Mouse (Mus musculus) cerebellum, postnatal 10 days (tissue): ENCODE results near the gene Xylb.

Source experiments
- DNase-seq, 2 experiments: peaks; one replicate each; pipeline ENCODE4 v3.0.0; 2021; ENCODE audit warnings: mixed read lengths in 2 of 2

Gene Xylb

DNA sequence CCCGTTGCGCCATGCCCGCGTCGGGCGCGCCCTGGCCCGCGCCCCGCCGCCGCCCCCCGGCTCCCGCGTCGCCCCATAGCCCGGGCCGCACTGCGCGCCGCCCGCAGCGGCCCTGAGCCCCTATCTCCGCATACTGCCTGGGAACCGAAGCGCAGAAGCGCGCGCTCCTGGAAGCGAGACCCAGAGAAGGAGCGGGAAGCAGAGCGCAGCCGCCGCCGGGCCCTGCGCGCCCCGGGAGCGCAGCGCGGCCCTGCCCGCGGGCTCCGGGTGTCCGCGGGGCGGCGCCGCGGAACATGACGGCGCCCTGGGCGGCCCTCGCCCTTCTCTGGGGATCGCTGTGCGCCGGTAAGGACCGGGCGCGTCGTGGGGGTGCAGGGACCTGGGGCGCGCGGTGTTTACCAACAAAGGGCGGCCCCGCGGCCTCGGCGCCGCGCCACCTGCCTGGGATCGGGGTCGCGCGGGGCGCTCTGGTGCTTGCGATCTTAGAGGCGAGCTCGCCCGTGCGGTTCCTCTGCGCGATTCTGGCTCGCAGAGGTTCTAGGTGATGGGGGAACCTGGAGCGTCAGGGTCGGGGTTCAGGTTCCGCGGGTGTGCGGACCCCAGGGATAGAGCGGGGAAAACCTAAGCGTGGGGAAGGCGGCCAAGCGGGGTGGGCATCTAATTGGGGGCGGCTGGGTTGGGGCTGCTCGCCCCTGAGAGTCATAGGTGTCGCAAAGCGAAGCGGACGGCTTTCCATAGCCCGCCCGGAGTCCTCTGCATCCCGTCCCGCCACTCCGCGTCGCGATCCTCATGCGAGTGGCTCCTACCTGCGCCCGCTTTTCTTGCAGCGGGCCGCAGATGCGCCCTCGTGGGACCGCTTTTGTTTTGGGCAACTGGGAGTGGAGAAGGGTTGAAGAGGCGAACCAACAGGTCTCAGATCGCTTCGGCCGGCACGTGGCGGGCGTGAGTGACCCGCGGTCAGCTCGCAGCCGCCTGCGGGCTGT, 45.4 kb downstream of the Xylb start:
- peak; percentile 73 to 77 for DNase-seq

DNA sequence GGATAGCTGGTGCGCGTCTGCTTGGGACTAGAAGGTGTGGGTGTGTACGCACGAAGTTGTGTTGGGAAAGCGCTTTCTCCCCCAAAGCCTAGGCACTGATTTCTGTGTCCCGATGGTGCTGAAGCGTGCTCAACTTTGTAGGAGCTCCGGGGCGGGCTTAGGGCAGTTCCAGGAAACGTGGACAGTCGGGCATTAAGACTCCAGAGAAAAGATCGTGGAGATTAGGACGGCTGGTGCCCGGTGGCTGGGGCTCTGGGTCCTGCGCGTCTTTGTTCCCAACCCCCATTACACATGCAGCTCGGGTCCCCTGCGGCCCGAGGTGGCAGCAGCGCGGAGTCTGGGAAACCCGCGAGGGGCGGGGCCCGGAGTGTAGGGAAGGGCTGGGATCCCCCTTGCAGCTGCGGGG, 46.1 kb downstream of the Xylb start:
- DNase-seq: peak; percentile 69 to 72

DNA sequence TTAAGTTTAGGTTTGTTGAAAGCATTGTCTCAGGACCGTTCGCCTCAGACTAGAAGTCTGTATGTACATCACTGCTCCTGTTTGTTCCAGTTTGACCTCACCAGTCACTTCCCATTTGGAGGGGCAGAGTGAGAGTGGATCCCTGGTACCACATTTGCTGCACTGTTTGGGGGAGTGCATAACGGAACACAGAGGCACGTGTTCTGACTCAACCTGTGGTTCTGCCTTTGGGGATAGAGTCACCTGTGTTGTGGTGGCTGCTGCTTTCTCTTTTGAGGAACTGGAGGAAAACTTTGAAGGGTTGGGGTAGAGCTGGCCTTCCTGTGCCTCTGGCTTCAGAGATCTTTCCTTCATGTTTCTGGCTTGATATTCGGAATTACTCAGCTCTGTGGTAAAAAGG, 46.9 kb downstream of the Xylb start:
- no peak for DNase-seq

DNA sequence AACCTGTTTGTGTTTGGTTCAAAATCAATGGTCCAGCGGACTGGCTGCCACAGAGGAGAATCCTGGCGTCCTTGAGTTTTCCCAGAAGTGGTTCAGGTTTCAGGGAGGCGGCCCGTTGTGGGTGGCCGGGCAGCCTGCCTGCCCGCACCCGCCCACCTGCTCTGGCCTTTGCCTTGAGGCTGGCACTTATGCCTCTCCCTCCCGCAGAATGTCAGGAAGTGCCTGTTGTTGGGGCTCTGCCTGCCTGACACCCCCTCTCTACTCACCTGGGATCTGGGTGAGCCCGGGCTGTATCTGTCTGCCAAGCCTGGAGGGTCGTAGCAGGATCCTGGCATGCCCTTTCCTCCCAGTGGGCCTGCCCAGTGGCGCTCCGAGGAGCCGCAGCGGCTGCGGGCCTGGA, 50.7 kb downstream of the Xylb start:
- DNase-seq: no peak

DNA sequence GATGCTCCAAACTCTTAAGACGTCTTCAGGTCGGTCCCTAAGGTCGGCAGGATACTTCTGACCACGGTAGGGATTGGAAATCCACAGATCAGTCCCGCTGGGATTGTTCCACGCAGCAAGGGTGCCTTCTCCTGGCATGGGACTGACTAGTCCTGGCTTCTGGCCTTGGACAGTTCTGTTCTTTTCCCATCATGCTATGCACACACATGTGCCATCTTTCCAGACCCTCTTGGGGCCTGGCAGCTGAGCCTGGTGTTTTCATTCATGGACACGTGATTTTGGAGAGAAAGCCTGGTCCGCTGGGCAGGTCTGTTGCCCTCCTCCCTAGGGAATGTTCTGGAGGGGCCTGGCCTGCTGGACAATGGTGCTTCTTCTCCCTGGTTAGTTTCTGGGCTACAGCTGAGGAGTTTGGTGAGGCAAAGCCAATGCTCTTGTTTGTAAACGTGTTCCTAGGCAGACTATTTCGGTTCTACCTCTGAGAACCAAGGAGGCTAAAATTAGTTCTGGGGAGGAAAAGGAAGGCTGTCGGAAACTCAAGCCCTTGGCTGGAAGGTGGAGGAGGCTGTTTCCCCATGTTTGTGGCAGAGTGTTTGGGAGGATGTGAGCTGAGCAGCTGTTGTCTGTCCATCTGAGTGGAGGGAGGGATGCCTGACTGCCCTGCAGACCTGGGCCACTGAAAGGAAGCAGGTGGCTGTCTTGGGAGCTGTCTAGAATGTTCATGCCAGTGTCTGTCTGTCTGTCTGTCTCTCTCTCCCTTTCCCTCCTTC, 51.9 kb downstream of the Xylb start:
- peak in 1 of 2 experiments; percentile 45 for DNase-seq

DNA sequence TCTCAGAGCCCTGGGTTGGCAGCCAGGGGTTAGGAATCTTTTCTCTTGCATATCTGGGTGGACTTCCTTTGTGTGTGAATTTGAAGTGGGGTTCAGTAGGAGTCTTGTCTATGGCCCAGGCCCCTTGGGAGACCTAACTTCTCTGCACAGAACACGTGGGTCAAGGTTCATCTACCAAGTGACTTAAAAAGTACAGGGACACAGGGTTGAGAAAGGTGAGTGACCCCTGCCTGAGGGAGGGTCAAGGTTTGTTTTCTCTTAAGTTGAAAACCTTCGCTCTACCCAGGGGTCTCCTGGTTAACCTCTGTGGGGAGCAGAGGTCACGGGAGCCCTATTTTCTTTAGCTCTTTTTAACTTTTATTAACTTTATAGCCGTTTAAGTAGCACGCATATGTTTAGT, 52.7 kb downstream of the Xylb start:
- DNase-seq: no peak

DNA sequence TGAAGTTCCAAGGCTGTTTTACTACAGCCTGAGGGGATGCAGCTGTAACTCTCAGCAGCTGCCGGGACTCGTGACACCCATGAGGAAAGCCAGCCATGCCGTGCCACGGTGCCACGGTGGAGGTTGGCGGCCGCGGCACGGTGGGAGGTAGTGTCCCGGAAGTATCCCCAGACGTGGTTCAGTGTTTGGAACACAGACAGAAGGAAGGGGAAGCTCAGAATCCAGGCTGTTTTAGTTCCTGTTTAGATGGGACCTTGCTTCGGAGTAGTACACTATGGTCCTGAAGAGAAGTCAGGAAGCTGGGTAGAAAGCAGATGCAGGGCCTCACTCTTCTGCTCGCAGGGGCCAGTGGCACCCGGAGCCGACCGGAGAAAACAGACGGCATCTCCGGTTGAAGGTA, 60.8 kb downstream of the Xylb start:
- DNase-seq: no peak

DNA sequence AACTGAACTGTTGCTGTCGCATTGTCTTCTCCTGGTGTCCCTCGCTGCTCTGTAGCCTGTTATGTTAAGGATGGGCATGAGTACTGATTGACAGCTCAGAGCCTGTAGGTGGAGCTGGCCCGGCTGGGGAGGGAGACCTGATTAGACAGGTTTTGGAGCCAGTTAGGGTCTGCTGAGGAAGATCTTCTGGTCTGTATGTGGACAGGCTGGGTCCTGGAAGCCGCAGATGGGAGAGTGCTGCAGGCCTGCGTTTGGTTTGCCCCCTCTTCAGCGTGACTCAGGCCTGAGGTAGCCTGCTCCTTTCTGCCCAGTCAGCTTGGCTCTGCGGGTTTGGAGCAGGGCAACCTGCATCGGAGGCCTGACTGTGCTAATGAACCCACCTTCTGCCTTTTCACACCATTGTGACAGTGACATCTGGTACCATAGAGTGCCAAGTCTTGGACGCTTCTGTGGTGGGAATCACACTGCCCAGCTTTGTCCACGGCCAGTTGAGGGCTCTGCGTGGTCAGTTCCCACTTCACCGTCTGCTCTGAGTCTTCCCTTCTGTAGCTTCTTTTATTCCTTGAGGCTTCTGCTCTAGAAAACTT, 62.8 kb downstream of the Xylb start:
- peak; percentile 85 to 86 for DNase-seq

DNA sequence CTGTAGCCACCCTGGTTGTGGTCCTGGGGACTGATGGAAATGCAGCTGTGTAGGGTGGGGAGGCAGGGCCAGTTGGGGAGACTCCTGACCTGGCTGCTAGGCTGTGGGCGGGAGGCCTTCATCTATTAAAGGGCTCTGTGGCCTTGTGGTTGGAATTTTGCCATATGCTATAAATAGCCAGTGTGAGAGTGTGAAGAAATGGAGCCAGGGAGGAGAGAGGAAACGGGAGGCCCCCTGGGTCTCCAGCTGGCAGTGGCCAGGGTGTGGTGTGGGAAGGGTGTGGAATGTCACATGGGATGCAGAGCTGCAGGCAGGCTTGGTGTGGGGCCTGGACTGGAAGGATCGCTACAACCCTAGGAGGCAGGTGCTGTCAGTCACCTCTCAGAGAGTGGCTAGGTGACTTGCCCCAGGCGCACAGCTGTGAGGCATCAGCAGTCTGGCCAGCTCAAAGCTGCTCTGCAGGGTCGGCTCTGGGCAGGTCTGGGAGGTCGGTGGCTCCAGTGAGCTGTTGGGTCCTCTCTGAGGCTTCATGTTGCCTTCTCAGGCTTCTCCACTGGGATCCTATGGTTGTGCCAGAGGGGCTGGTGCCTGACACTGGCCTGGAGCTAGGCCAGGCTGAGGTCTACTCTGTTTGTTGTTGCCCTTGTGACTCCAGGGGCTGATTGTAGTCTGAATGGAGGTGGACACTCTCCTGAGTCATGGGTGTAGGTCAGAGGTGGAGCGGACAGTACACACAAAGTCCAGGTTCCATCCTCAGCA, 68.2 kb downstream of the Xylb start:
- peak; percentile 71 to 77 for DNase-seq

DNA sequence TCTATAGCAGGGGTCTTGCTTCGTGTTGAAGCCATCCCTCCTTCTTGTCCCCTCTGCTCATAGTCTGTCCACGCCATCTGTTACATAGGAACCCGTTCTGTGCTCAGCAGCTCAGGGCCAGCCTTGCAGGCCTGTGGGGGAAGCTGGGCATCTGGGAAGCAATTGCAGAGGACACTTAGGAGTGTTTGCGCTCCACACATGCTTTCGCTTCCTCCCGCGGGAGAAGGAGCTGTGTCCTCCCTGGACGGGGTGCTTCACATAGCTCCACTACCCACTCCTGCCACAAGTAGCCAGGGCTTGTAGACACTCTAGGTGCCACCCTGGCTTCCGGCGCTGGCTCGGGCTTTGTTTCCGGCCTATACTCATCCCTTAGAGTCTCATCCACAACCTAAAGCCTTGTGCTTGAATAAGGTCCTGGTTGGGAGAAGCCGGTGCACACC, 68.8 kb downstream of the Xylb start:
- DNase-seq: peak; percentile 59 to 62

DNA sequence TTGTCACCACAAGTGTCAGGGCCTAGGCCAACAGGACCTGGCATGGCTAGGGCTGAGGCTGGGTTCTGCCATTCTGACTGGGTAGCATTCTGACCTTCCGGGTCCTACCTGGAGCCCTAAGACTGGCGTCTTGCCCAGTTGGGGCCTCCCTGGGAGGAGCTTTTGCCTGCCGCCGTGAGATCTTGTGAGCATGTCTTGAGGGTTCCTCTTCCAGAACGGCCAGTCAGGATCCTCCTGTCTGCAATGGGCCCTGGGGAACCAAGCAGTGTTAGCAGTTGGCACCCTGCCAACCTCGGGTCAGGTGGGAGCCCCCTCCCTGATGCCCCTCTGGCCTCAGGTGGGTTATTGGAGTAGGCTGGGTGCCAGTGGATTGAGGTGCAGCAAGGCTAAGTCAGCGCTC, 69.3 kb downstream of the Xylb start:
- peak; percentile 48 to 55 for DNase-seq

DNA sequence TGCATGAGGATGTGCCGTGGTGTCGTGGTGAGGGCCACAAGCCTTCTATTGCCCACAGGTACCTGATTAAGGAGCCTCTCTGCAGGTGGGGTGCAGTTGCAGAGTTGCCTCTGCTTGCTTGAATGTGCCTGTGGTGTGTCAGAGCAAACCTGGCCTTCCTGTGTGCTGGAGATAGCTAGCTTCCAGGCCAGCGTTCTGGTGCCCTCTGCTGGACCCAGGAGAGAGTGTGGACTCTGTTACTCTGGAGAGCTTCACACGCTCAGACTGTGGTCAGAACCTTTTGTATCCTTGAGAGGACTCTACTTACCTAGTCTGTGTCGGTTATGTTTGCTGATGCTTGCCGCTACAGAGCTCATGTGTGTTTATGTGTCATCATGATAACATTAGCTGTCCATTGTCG, 73.1 kb downstream of the Xylb start:
- DNase-seq: peak; percentile 93

DNA sequence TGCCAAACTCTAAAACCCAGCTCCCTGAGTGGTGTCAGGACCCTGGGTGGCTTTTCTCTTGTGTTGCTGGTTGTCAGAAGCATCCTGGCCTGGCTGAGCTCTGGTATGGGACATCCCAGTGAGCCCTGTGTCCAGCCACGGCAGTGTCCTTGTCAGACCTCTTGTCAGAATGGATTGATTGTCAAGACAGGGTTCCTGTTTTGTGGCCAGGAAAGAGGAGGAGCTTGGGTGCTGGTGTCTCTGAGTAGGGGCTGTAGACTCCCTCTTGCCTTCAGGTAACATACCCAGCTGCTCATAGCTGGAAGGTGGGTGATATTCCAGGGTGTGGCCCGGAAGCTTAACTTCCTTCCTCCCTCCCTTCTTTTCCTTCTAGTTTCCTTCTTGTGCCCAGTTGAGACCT, 78.7 kb downstream of the Xylb start:
- DNase-seq: no peak

DNA sequence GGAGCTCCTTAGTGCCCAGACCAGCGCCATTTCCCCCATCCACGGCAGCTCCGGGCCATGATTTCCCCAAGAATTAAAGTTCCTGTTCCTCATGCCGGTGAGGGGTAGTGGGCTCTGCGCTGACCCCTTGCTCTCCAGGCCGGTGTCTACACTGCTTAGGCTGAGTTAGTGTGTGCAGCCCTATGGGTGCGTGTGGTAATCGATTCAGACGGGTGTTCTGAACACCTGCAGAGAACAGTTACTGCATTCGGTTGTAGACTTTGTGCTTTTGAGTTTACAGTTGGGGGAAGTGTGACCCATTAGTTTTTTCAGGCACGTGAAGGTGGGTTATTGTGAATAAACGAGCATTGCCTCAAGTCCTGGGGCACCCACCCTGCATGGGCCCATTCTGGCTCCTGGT, 80.9 kb downstream of the Xylb start:
- no peak for DNase-seq

DNA sequence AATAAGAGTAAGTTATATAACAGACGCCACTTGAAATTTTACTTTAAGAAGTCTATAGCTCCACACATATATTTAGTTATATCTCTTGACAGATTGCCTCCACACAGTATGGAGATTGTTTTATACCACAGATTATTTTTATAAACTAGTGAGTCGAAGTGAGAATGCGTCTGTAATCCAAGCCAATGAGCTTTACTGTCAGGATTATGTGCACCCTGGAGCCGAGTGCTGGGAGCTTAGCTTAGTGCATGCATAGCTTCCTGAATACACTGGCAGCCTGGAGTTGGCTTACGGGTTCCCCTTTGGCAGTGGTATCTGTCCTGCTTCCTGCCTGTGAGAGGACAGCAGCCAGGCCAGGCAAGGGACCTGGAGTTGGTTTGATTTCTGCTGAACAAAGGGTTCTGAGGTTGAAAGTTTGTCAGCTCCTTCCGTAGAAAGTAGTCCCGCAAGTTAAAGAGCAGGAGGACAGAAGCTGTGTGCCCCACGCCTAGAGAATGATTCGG, 81.4 kb downstream of the Xylb start:
- DNase-seq: no peak
